Mouse (Mus musculus): ENCODE data around the gene Ogn.

Gene Ogn

DNA sequence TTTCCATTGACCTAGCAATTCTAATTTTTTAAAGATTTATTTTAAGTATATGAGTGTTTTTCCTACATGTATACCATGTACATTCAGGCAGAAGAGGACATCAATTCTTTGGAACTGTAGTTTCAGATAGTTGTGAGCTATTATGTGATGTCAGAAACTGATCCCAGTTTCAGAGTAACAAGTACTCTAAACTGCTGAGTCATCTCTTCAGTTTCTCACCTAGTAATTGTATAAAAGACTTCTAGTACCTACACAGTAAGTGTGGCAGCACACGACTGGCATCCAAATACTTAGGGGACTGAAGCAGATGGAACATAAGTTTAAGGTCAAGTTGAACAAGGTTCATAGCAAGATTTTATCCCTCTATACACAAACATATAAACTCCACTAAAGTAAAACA lies 38.2 kb downstream of the Ogn start:
- no peak for DNase-seq

DNA sequence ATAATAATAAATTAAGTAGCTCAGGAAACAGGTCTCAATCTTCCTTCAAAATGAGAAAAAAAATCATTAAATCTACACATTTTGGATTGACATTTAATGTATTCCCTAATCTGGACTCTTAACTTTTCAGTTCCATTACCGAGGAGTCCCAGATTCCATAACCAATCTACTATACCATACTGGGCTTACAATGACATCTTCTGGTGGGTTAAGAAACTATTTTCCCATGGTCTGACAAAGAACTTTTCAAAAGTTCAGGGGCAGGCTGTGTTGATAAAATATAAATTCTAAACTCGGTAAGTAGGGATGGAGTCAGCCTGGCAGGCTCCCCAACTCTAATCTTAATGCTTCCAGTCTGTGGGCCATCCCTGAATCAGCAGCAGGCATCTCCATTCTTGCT lies 43.3 kb downstream of the Ogn start:
- no peak for DNase-seq

DNA sequence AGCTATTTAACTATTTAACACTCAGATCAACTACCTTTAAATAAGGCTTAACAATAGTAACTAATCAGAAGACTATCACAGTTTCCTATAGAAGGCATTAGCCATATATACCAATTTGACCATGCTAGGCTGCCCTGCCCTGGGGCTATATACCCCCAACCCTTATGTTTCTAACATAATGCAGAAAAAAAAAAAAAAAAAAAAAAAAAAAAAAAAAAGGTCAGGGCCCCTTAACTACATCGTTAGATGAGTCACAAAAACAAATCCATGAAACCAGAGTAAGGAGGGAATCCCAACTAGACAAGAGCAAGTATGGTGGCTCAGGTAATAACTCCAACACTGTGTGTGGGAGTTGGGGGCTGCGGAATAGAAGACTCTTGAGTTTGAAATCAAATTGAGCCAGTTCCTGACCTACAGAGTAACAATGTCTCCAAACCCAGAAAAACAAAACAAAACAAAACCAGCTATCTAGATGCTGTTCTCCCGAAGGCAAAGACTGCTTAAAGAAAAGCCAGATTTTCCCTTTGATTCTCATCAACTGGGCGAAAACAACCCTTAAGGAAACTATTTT lies 44.0 kb downstream of the Ogn start:
- no peak for DNase-seq

DNA sequence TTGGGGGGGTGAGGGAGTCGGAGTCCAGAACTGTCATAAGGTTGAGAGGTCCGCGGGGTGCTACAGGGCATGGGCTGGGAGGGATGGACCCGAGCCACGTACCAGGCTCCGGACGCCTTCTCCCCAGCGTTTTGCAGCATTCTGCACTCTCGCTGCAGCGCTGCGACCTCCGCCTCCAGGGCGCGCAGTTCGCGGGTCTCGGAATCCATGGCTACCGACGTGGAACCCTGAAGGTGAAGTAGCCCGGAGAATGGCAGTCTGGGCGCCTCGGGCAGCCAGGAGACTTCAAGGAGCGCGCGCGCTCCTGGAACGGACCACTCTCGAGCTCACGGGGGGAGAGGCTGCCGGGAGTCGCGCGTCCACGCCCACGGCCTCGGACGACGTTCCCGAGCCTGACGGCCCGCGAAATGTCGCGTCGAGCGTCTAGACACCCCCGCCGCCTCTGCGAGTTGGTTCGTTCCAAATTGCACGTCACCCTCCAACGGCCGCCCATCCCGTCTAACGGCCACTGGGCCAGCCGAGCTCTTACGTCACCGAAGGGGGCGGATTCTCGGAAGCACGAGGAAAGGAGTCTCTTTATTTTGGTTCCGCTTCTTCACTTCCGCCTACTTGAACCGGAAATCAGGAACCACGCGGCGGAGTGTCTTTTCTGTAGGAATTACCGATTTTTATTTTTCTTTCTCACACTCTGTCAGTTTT lies 44.8 kb downstream of the Ogn start, which contains the start of the genes Cenpp and Nol8:
Gene Cenpp, minus strand, starts transcription at position 305 of the 699 bp plus-strand sequence.
Gene Nol8, plus strand, starts transcription at position 598 of the 699 bp plus-strand sequence.
- peak; percentile 99 for DNase-seq

DNA sequence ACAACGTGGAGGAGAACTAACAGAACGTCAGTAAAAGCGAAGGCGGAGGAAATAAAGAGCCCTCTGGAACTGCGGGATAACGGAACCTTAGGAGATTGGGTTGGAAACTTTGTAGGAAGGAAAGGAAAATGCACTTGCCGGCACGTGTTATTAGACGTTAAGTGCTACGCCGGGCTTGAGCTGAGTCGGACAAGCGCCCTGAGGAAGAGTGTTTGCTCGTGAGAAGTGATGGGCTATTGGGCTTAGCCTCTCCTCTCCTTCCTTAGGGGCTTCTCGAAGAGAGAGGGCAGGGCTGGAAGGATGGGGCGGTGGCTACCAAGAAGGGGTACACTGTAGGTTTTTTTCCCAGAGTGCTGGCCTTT lies 45.3 kb downstream of the Ogn start:
- no peak for DNase-seq
